Mouse (Mus musculus): ENCODE measurements around the gene Gm11492. TPM values are rescaled to one million over a fixed set of nuclear protein-coding genes. Genes with fewer than 3 reads are reported as not detected.
A peak's percentile ranks its signal among the peaks of the same experiment; 100 is the strongest.

Gene Gm11492
- total RNA-seq, 2 experiments from 2014 or later: not detected

DNA sequence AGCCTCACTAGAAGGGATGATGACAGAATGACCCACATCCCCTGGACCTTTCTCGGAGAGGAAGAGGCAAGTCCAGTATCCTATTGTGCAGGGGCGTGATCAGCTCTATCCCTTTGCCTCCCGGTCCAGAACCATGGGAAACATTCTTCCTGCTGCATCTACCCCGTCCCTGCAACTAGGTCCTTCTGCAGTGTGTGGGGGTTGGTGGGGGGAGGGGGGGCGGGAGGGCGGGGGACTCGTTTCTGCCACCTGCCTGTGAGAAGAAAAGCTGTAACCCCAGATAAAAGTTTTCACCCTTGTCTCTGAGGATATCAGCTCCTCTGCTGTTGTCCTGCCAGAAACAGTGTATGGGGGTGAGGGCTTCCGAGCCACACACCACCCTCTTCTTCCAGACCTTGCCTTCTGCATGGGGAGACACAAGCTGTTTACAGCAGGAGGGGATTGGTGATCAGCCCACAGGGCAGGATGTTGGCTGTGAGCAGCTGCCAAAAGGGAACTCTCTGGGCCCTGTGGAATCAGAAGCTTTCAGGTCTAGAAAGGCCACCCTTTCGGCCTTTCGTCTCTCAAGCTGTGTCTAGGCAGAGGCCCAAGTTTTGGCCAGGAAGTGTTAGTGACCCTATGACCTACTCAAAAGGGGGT lies 12.6 kb downstream of the Gm11492 start:
- peak in 1 of 2 experiments; percentile 47 for DNase-seq (ENCODE audit: low spot score in 2 of 2)

- DNase-seq (ENCODE audit: low spot score in 2 of 2): no peak
Measured at GRCm38 (mm10) chr11:87579713-87580112, 13.3 kb downstream of the Gm11492 start.

GRCm38 (mm10) chr11:87580543-87581085 lies 14.2 kb downstream of the Gm11492 start:
- no peak for DNase-seq (ENCODE audit: low spot score in 2 of 2)

DNA sequence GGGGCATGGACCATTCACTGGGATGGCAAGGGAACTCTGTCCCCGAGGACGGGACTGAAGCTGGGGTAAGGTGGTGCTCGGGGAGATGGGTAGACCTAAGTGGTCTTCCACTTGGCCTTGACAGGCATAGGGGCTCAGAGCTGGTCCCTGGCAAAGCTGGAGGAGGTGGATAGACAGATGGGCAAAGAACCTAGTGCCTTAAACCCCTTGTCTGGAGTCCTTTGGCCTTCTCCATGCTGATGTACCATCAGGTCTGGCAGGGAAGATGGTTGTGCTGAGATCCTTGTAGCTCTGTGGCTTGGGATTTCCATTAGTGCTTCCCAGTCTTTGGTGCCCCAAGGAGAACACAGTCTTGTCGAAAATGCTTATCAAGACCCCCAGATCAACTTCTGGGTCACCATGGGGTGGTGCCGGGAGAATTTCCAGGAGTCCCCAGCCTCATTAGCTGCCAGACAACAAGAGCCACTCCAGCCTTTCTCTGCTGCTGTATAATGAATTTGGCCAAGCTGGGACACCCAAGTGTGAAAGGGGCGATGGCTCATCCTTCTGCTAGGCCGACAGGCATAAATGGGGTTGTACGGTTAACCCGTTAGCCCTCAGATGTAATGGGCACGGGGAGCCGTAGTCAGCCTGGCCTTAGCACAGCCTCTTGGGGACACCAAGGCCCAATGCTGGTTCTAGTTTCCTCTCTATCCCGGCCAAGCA lies 14.9 kb downstream of the Gm11492 start:
- DNase-seq (ENCODE audit: low spot score in 2 of 2): no peak

DNA sequence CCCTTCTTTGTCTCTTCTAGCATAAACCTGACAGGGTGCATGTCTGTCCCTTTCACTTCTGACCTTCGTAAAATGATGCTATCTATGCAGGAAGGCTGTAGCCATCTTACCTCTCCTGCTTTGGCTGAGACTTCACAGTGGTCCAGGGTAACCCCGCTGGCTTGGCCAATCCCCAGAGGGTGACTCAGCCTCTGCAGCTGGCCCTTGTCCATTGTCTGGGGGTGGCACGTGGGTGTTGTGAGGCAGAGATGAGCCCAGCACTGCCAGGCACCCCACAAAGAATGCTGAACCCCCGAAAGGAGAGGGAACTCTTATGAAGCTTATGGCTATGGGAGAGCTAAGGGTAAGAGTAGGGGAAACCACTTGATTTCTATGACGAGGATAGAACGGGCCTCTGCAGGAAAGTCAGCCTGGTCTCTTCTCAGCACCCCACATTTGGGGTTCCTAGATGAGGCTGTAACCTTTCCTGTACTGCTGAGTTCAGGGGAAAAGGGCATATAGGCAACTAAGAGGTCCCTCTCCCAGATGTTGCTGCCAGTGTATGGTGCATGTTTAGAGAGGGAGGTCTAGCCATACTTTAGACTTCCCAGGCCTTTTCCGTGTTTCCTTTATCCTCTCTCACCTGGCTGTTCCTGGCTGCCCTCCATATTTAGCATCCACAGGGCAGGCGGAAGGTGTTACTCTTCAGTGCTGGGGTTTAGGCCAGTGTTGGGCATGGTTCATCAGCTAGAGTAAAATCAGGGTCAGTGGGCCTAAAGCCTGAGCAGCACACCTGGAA lies 15.7 kb downstream of the Gm11492 start:
- peak; percentile 51 to 73 for DNase-seq (ENCODE audit: low spot score in 2 of 2)

DNA sequence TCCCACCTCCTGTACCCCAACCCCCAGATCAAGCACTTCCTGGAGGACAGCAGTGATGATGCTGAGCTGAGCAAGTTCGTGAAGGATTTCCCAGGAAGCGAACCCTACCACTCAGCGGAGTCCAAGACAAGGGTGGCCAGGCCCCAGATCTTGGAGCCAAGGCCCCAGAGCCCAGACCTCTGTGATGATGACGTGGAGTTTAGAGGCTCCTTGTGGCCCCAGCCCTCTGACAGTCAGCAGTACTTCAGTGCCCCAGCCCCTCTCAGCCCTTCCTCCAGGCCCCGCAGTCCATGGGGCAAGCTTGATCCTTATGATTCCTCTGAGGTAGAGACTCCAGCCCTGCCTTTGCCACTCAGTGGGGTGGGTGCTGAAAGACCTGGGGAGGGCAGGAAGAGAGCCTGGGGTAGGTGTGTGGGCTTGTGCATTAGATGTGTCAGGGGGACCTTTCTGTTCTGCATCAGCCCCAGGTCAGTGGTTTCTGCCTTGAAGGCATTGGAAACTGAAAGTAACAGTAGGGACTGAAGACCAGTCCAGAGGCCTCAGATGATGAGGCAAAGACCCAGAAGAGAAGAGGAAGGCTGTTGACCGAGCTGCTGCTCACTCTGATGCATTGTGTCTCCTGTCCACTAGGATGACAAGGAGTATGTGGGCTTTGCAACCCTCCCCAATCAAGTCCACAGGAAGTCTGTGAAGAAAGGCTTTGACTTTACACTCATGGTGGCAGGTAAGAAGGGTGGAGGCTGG lies 17.0 kb downstream of the Gm11492 start:
- DNase-seq (ENCODE audit: low spot score in 2 of 2): no peak

DNA sequence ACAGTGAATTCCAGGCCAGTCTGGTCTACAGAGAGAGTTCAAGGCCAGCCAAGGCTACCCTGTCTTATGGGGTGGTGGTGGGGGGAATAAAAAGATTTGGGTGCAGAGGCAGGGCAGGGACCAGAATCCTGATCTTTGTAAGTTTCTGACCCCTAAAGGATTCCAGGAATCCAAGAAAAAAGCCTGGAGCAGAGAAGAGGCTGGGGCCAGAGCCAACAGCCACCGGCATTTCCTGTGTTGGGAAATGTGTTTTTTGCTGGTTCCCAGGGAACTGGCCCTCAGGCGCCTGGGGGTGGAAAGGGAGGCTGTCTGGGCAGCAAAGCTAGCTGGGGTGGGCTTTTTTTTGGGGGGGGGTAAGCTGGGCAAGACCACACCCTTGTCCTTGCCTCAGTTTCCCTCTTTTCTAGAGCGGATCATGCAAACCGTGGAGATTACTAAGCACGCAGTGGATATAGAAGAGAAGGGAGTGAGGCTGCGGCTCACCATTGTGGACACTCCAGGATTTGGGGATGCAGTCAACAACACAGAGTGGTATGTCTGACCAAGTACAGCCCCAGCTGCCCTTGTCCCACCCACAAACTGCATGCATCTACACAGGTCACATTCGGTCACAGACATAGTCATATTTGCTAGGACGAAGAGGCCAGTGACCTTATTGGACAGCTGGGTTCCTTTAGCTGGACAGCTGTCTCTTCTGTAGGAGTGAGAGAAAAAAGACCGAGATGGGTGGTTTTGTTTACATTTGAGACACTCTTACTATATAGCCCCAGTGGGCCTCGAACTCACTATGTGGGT lies 18.5 kb downstream of the Gm11492 start:
- DNase-seq (ENCODE audit: low spot score in 2 of 2): no peak

- DNase-seq (ENCODE audit: low spot score in 2 of 2): no peak
Measured at GRCm38 (mm10) chr11:87587211-87587874, 20.9 kb downstream of the Gm11492 start.

DNA sequence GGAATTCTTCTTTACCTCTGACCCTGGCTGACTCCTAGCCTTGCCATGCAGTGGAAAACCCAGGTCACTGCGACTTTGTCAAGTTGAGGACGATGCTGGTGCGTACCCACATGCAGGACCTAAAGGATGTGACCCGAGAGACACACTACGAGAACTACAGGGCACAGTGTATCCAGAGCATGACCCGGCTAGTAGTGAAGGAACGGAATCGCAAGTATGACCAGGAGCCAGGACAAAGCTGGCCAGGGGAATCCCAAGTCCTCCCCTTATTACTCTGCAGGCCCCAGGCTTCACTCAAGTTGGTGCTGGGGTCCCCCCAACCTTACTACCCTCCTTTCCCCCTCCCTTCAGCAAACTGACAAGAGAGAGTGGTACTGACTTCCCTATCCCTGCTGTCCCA lies 23.2 kb downstream of the Gm11492 start:
- no peak for DNase-seq (ENCODE audit: low spot score in 2 of 2)

DNA sequence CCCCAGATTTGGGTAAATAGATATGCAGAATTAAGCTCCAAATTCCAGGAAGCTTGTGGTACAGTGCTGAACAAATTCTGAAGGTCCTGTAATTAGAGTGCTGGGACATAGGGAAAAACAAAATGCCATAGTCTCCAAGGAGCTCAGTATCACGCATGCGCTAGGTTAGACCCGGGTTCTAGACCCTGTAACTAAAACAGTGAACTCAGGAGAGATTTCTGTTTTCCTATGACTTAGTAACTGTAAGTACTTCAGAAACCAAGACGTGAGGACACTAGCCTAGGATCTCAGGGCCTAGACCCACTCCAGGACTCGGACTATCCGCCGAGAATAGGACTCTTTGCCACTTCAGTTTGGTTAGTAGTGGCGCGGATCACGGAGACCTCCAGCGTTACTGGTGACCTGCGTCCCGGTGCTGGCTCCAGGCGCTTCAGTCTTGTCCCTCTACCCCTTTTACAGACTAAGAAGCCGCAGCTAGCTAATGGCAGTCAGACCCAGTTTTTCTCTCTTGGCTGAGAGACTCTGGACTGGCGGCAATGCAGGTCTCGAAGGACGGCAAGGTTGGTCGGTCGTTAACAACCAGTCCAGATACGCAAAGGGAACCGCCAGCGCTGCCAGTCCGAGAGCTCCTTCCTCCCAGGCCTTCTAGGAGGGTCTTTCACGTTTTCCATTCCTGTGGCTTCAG lies 24.5 kb downstream of the Gm11492 start:
- peak in 1 of 2 experiments; percentile 54 for DNase-seq (ENCODE audit: low spot score in 2 of 2)

DNA sequence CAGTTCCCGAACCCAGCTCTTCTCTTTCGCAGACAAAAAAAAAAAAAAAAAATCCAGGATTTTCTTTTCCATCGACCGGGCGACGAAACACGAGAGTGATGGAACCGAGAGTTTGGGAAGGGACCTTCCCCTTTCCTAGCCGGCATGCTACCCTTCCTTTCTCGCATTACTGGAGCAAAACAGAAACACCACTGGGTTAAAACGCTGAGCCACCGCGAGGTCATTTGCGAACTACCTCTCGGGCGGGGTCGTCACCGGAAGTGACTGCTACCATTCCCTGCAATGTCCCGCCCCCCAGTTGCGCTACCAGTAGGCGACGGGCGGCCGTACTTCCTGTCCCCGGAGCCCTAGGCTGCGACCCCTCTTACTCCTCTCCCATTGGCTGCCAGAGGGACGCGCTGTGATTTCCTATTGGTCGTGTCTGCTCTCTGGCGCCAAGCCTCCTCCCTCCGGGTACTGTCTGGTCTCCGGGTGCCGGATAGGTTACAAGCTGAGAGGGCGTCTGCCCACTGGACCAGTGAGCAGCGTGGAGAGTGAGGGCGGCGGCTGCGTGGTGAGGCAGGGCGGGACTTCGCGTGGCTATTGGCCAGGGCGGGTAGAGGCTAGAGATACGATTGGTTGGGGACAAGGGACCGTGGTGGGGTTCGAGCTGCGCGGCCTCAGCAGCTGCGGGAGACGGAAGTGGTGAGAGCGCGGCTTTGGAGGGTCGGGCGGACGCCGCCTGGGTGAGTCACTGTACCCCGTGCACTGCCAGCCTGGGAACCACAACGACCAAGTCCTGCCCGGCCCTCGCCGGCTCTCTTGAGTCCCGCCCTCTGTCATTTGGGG lies 25.3 kb downstream of the Gm11492 start, which contains the start of gene Mtmr4:
TSS of gene Mtmr4 (plus strand) at position 637 of the 828 bp plus-strand sequence.
- DNase-seq (ENCODE audit: low spot score in 2 of 2): peak; percentile 100

DNA sequence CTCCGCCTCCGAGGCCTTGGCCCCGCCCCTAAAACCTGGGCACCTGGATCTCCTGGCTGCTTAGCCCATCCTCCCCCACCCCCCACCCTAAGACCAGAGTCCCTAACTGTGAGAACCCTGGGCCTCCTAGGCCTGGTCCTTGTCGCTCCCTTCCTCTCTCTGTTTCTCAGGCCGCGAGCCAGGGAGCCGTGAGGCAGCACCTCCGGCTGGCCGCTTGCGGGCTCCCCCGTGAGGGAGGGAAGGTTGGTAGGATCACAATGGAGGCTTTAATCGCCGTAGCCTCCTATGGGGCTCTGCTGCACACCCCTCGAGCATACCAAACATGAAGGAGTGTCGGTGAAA lies 25.9 kb downstream of the Gm11492 start:
- DNase-seq (ENCODE audit: low spot score in 2 of 2): no peak

- DNase-seq (ENCODE audit: low spot score in 2 of 2): no peak
Measured at GRCm38 (mm10) chr11:87592713-87593598, 26.5 kb downstream of the Gm11492 start.

DNA sequence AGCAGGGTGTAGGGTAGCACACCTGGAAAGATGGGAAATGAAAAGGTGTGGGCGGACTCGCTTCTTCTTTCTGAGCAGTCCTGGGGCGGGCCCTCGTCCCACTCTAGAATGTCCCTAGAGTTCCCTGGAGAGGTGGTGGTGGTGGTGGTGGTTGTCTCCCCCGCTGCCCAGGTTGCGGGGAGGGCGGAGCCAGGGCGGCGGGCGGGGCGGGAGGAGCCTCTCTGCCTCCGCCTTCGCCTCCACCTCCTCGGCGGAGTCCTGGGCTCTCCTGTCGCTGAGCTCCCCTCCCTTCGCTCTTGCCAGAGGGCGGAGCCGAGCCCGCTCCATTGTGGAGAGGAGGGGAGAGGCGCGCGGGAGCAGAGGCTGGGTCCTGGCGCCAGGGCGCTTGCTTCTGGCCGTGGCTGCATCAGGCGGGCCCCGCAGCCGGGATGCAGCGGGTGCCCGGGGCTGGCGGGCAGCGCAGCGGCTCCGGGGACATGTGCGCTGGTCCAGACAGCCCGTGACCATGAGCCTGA lies 28.9 kb downstream of the Gm11492 start:
- DNase-seq (ENCODE audit: low spot score in 2 of 2): peak; percentile 83 to 87

DNA sequence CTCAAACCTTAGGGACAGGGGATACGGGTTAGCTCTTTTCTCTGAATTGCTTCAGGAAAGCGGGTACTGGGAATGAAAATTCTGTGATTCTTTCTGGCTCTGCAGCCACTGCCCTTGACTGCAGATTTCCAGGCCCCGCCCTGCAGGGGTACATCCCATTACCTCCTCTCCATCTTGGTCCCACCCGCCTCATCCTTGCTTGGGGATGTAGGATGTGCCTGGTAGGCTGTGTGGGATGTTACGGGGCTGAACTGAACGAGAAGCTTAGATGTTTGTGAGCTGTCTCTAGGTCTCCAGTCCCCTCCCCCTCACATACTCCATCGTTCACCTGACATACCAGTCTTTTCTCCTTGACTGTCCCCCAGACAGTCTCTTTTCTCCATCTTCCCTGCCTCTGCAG lies 29.5 kb downstream of the Gm11492 start:
- DNase-seq (ENCODE audit: low spot score in 2 of 2): peak in 1 of 2 experiments; percentile 47

DNA sequence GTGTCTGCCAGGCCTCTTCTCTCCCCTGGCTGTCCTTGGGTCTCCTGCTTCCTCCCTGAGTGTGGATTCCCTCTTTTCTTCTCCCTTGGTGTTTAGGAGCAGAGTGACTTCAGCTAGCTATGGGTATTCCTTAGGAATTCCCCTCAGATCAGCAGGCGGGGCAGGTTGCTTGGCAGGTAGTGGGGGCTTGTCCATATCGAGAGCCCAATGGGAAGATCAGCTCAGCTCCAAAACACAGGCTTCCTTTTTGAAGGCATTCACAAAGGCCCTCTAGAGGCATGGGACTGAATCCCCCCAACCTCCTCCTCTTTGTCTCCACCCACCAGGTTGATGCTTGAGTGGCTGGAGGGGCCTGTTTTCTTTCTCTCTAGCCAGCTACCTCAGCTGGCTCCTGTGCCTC lies 30.0 kb downstream of the Gm11492 start:
- no peak for DNase-seq (ENCODE audit: low spot score in 2 of 2)

GRCm38 (mm10) chr11:87597061-87597460 lies 30.6 kb downstream of the Gm11492 start:
- no peak for DNase-seq (ENCODE audit: low spot score in 2 of 2)

All from layer of hippocampus, adult 18-20 months (tissue).